Comparison of ENCODE assay signal across 8 mouse cellular contexts in the genomic region with DNA sequence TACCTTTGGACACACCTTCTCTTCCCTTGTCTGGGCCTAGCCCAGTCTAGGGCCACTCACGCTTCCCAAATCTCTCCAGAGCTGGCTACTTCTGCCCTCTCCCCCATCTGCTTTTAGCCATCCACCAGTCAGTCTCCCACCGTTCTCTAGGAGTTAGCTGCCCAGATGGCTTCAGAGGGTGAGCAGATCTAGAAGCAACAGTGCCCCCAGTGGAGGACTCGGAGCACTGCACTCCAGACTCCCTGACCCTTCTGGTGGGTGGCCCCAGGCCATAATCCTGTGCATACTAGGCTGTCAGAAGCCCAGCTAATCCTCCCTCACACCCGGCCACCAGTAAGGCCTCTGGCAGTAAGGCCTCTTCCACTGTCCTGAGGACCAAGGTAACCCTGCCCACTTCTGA. TPM values are rescaled to one million over a fixed set of nuclear protein-coding genes. Genes with fewer than 3 reads are reported as not detected.
DNase-seq lines count a peak whose midpoint lies in the region; ATAC-seq lines count a peak whose summit lies in the region.

No protein-coding gene starts in this region.

- no peaks in the 10 kb centered on the region for H3K36me3 ChIP-seq in intestine, embryonic 15.5 days
- no peaks in the 10 kb centered on the region for H3K36me3 ChIP-seq in liver, embryonic 13.5 days
- no peaks in the 10 kb centered on the region for H3K36me3 ChIP-seq in neural tube, embryonic 14.5 days (ENCODE audit: control insufficient read depth, insufficient read depth, low read length)

- peak; percentile 32; the same call in 1 of the 2 replicates for ATAC-seq in frontal cortex, adult (ENCODE audit: low TSS enrichment)
- peak; percentile 60 for ATAC-seq in intestine, embryonic 15.5 days
- ATAC-seq in liver, embryonic 13.5 days (ENCODE audit: low read depth), result peak; percentile 33; the same call in 1 of the 2 replicates
- peak; percentile 49; the same call in 1 of the 2 replicates for ATAC-seq in neural tube, embryonic 14.5 days (ENCODE audit: low read depth)

- no peaks in the 10 kb centered on the region; the same call in 1 of the 2 replicates for H3K4me1 ChIP-seq in intestine, embryonic 15.5 days (replicated peaks)
- H3K4me1 ChIP-seq in liver, embryonic 13.5 days (replicated peaks), result no peaks in the 10 kb centered on the region
- H3K4me1 ChIP-seq in neural tube, embryonic 14.5 days (ENCODE audit: control insufficient read depth, insufficient read depth, low read length), result 0 out of 2 replicates have a peak, but pooled peaks cover 3% of the 10 kb centered on the region

- no peaks in the 10 kb centered on the region for H3K9me3 ChIP-seq in intestine, embryonic 15.5 days
- H3K9me3 ChIP-seq in liver, embryonic 13.5 days (replicated peaks), result no peaks in the 10 kb centered on the region
- no peaks in the 10 kb centered on the region for H3K9me3 ChIP-seq in neural tube, embryonic 14.5 days (ENCODE audit: control insufficient read depth, low read length)

- no peak overlapping the region for H3K4me3 ChIP-seq in intestine, embryonic 15.5 days (replicated peaks)
- H3K4me3 ChIP-seq in liver, embryonic 13.5 days (replicated peaks), result no peak overlapping the region
- H3K4me3 ChIP-seq in neural tube, embryonic 14.5 days (ENCODE audit: low read depth, low read length), result no peak overlapping the region

- WGBS in intestine, embryonic 15.5 days, result 7% methylated on average over 4 of the region's 4 CpGs
- WGBS in liver, embryonic 13.5 days (ENCODE audit: insufficient replicate concordance), result 4% methylated on average over 4 of the region's 4 CpGs
- WGBS in neural tube, embryonic 14.5 days, result 6% methylated on average over 4 of the region's 4 CpGs

- H3K27me3 ChIP-seq in intestine, embryonic 15.5 days (replicated peaks), result no peaks in the 10 kb centered on the region
- H3K27me3 ChIP-seq in liver, embryonic 13.5 days, result peaks cover 20% of the 10 kb centered on the region; the same call in 1 of the 2 replicates
- H3K27me3 ChIP-seq in neural tube, embryonic 14.5 days (ENCODE audit: control insufficient read depth, insufficient read depth, low read length), result no peaks in the 10 kb centered on the region

- no peak overlapping the region for H3K9ac ChIP-seq in intestine, embryonic 15.5 days
- no peak overlapping the region for H3K9ac ChIP-seq in liver, embryonic 13.5 days
- no peak overlapping the region for H3K9ac ChIP-seq in neural tube, embryonic 14.5 days (replicated peaks; ENCODE audit: low read depth, low read length)

- no peak overlapping the region for H3K4me2 ChIP-seq in intestine, embryonic 15.5 days (replicated peaks)
- H3K4me2 ChIP-seq in liver, embryonic 13.5 days, result no peak overlapping the region
- H3K4me2 ChIP-seq in neural tube, embryonic 14.5 days (ENCODE audit: low read depth, low read length), result no peak overlapping the region

- no peak overlapping the region for H3K27ac ChIP-seq in intestine, embryonic 15.5 days
- H3K27ac ChIP-seq in liver, embryonic 13.5 days, result no peak overlapping the region
- no peak overlapping the region for H3K27ac ChIP-seq in neural tube, embryonic 14.5 days (ENCODE audit: low read depth, low read length)

- DNase-seq in A20 (ENCODE audit: low read depth, low spot score), result peak; percentile 64
- DNase-seq in NIH3T3 (ENCODE audit: low read depth), result peak; percentile 66
- peak; percentile 90 for DNase-seq in cerebellum, adult 9-10 months
- peak; percentile 47 for DNase-seq in liver, embryonic 13.5 days
- peak; percentile 50 for DNase-seq in testis, postnatal 14 days (ENCODE audit: low spot score)

RNA-seq across cellular contexts. Expression of a gene that starts 43.8 kb away (rescaled TPM):
- 19.9 and 21.2 TPM in 2 replicates for polyA plus RNA-seq in intestine, embryonic 15.5 days (2015; fragmentation: Nextera tagmentation; extraction: Ambion mirVana)
- polyA plus RNA-seq in liver, embryonic 13.5 days (2015; fragmentation: Nextera tagmentation; extraction: Ambion mirVana), result 0.08 and 0.10 TPM in 2 replicates
- polyA plus RNA-seq in neural tube, embryonic 14.5 days (2014; fragmentation: Nextera tagmentation; extraction: Ambion mirVana), result 10.7 and 16.0 TPM in 2 replicates

RNA-seq across cellular contexts. Expression of a gene that starts 48.9 kb away (rescaled TPM):
- 34.2 and 36.1 TPM in 2 replicates for polyA plus RNA-seq in intestine, embryonic 15.5 days (2015; fragmentation: Nextera tagmentation; extraction: Ambion mirVana)
- polyA plus RNA-seq in liver, embryonic 13.5 days (2015; fragmentation: Nextera tagmentation; extraction: Ambion mirVana), result 23.9 and 27.0 TPM in 2 replicates
- polyA plus RNA-seq in neural tube, embryonic 14.5 days (2014; fragmentation: Nextera tagmentation; extraction: Ambion mirVana), result 36.1 and 37.3 TPM in 2 replicates

RNA-seq across cellular contexts. Expression of a gene that starts 52.1 kb away (rescaled TPM):
- 1.8 and 2.5 TPM in 2 replicates for polyA plus RNA-seq in intestine, embryonic 15.5 days (2015; fragmentation: Nextera tagmentation; extraction: Ambion mirVana)
- 0.08 and 0.23 TPM in 2 replicates for polyA plus RNA-seq in liver, embryonic 13.5 days (2015; fragmentation: Nextera tagmentation; extraction: Ambion mirVana)
- polyA plus RNA-seq in neural tube, embryonic 14.5 days (2014; fragmentation: Nextera tagmentation; extraction: Ambion mirVana), result 40.9 and 60.1 TPM in 2 replicates

RNA-seq across cellular contexts. Expression of a gene that starts 54.0 kb away (rescaled TPM):
- 23.3 and 26.0 TPM in 2 replicates for polyA plus RNA-seq in intestine, embryonic 15.5 days (2015; fragmentation: Nextera tagmentation; extraction: Ambion mirVana)
- 8.5 and 8.9 TPM in 2 replicates for polyA plus RNA-seq in liver, embryonic 13.5 days (2015; fragmentation: Nextera tagmentation; extraction: Ambion mirVana)
- 6.6 and 8.6 TPM in 2 replicates for polyA plus RNA-seq in neural tube, embryonic 14.5 days (2014; fragmentation: Nextera tagmentation; extraction: Ambion mirVana)

Comparison
In these comparisons a context has a peak if more than half of its experiments do, and no peak if none do; other contexts are left out.
1. RNA of a gene that starts 43.8 kb away (polyA plus RNA-seq): 19.9 to 21.2 TPM in intestine, embryonic 15.5 days and 10.7 to 16.0 TPM in neural tube, embryonic 14.5 days; 0.08 to 0.10 TPM in liver, embryonic 13.5 days; every median in the first group is over 10 times any median in the second.
2. RNA of a gene that starts 52.1 kb away (polyA plus RNA-seq): 40.9 to 60.1 TPM in neural tube, embryonic 14.5 days; 1.8 to 2.5 TPM in intestine, embryonic 15.5 days and 0.08 to 0.23 TPM in liver, embryonic 13.5 days; every median in the first group is over 10 times any median in the second.
3. Peak in every context shown above with its lines, with median percentiles within 50 percentile points of each other: DNase-seq and ATAC-seq.